Mouse (Mus musculus) liver, embryonic 14.5 days (tissue): Measurements from ENCODE around the gene Bcas3. TPM values are rescaled to one million over a fixed set of nuclear protein-coding genes. Genes with fewer than 3 reads are reported as not detected.

Experiments used
- ATAC-seq: fragments of 200-750 bp; cut with Nextera tagmentation; 2 replicates; pipeline ENCODE4 v1.8.0; 2017; ENCODE audit warnings: moderate number of reproducible peaks, mild to moderate bottlenecking, moderate library complexity; ENCODE audit not compliant: insufficient read depth
- DNase-seq, 3 experiments: peaks; one replicate each; pipeline ENCODE4 v3.0.0-alpha.2; 2012 to 2013; ENCODE audit warnings: low read depth in 3 of 3, low spot score in 3 of 3
- H3K27ac ChIP-seq: fragments of 300-500 bp; sonication (generic); 2 replicates; pipeline ENCODE4 v1.5.1; 2014; ENCODE audit warnings: moderate library complexity, mild to moderate bottlenecking, control low read depth, inconsistent platforms
- H3K27me3 ChIP-seq: fragments of 300-500 bp; sonication (generic); 2 replicates; pipeline ENCODE4 v1.6.1; 2014; ENCODE audit warnings: mild to moderate bottlenecking, low read length, moderate library complexity; ENCODE audit not compliant: control insufficient read depth, insufficient read depth
- H3K36me3 ChIP-seq: fragments of 300-500 bp; sonication (generic); replicated peaks from 2 replicates; pipeline ENCODE4 v1.6.1; 2014; ENCODE audit warnings: low read depth; ENCODE audit not compliant: control insufficient read depth, insufficient read depth
- H3K4me1 ChIP-seq, 2 experiments: fragments of 200-500 bp in 1 of 2; fragments of 300-500 bp in 1 of 2; sonication (generic) in 1 of 2; replicated peaks; 2 replicates each; pipeline ENCODE4 v1.6.1; 2012 to 2014; ENCODE audit warnings: antibody characterized with exemption in 1 of 2, inconsistent platforms in 1 of 2, low read length in 1 of 2; ENCODE audit not compliant: control insufficient read depth in 2 of 2, insufficient read depth in 2 of 2
- H3K4me2 ChIP-seq: fragments of 300-500 bp; sonication (generic); 2 replicates; pipeline ENCODE4 v1.6.1; 2014; ENCODE audit warnings: low read depth, mild to moderate bottlenecking, control low read depth, moderate library complexity
- H3K4me3 ChIP-seq, 2 experiments: fragments of 200-500 bp in 1 of 2; fragments of 300-500 bp in 1 of 2; sonication (generic) in 1 of 2; 2 replicates each; pipeline ENCODE4 v1.5.1; 2012 to 2014; ENCODE audit warnings: low read depth in 2 of 2, low read length in 2 of 2, mild to moderate bottlenecking in 2 of 2, control low read depth in 1 of 2, inconsistent platforms in 1 of 2, moderate library complexity in 1 of 2; ENCODE audit not compliant: insufficient read depth in 1 of 2
- H3K9ac ChIP-seq: fragments of 300-500 bp; sonication (generic); replicated peaks from 2 replicates; pipeline ENCODE4 v1.6.1; 2014; ENCODE audit warnings: mild to moderate bottlenecking, control low read depth, moderate library complexity
- H3K9me3 ChIP-seq: fragments of 300-500 bp; sonication (generic); 2 replicates; pipeline ENCODE4 v1.6.1; 2016; ENCODE audit warnings: low read length, mixed read lengths; ENCODE audit not compliant: control insufficient read depth
- CTCF ChIP-seq: IDR thresholded peaks from 2 replicates; pipeline ENCODE4 v1.5.1; 2016; ENCODE audit warnings: antibody characterized with exemption, low read depth, control low read depth
- EP300 ChIP-seq: IDR thresholded peaks from 2 replicates; pipeline ENCODE4 v1.6.1; 2016; ENCODE audit warnings: antibody characterized with exemption, low read depth
- WGBS: fragments of 180-500 bp; shearing (Covaris S2); extraction: QIAGEN DNeasy Blood & Tissue Kit; methylation state at CpG from one replicate; pipeline ENCODE4 v1.1.7; 2014; ENCODE audit not compliant: insufficient replicate concordance; 5-methylcytosine and 5-hydroxymethylcytosine counted together
- polyA plus RNA-seq, 2 experiments: library from polyadenylated mRNA; depleted of rRNA in 1 of 2; stranded (reverse) in 1 of 2; unstranded in 1 of 2; fragments of >200 nt; fragmentation: Nextera tagmentation in 1 of 2; extraction: Ambion mirVana in 1 of 2; gene quantifications; 2 replicates each; pipeline versions ENCODE4 v1.2.1 to v1.2.3; 2012 to 2014

The Bcas3 gene
- polyA plus RNA-seq, 2 experiments = 6.9 to 17.5 TPM

DNA sequence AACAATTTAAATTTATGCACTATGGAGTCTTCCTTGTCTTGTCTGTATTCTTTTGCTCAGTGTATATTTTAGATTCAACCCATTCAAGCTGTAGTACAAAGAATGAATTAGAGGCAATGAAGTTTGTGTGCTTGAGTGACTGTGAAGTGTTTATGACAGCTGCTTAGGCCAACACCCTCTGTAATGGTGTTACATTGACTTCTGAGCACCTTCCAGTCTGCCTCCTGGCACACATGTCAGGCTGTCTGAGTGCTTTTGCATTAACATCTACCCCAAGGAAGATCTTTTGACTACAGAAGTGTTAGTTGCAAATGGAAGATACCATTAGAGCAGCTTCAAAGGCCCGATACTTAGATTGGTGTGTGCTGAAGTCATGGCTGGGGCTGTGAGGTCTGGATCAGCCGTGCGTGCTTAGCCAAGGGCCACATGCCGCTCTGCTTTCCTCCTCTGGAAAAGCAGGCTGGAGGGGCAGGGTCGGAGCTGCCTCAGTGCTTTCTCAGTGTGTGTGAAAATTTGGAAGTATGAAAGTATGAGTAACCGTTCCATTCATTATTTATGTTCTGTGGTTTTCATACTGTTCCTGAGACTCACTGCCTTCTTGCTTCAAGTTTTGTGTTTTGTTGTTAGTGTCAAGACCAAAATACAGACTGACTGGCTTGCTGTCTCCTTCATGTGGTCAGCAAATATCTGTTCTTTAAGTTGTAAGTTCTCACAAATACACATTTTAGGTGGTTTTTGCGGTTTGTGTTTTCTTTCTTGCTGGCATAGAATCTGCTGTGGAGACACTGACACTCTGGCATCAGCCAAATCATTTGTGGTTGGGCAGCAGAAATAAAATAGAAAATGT is 31.2 kb downstream of the Bcas3 start:
- no peak overlapping the region for H3K4me3 ChIP-seq
- no peak for TF ChIP-seq CTCF
- no peak for TF ChIP-seq EP300
- ATAC-seq (no peak), DNase-seq (no peak)
- H3K27ac ChIP-seq = no peak overlapping the region
- no peak overlapping the region for H3K9ac ChIP-seq
- no peaks in the 10 kb centered on the region for H3K36me3 ChIP-seq
- WGBS = 80% methylated on average over 7 of the region's 7 CpGs
- H3K4me1 ChIP-seq = no peaks in the 10 kb centered on the region
- H3K4me2 ChIP-seq = no peak overlapping the region
- H3K27me3 ChIP-seq = no peaks in the 10 kb centered on the region
- no peaks in the 10 kb centered on the region for H3K9me3 ChIP-seq

DNA sequence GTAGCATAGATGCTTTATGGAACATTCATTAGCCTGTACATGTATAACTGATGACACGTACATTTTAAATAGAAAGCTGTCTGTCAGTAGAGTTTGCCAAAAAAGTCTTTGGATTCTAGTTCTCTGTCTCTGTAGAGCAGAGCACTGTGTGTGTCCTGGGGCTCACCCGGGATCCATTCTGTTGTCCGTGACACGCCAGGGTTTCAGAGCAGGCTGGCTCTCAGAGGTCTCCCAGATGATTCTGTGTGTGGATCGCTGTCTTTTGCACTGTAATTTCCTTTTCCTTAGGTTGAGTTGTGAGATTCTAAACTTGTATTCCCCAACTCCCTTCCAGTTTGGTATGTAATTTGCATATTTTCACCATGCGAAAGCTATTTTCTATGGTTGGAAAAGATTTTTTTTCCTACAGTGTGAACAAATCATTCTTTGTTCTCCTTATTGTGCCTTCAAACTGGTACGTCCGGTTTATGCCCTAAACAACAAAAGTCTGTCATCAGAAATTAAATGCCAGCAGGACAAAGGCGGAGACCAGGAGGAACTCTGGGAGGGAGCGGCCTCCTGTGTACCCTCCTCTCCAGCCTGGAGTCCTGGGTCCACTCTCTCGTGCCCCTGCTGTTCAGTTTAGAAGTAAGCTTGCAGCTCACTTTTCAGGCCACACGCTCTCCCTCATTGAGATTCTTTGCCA is 39.4 kb downstream of the Bcas3 start:
- DNase-seq = no peak
- no peaks in the 10 kb centered on the region for H3K4me1 ChIP-seq
- H3K36me3 ChIP-seq = no peaks in the 10 kb centered on the region
- no peak overlapping the region for H3K27ac ChIP-seq
- H3K9ac ChIP-seq = no peak overlapping the region
- TF ChIP-seq CTCF (no peak), EP300 (no peak)
- ATAC-seq = no peak
- no peak overlapping the region for H3K4me2 ChIP-seq
- WGBS = 75% methylated on average over 12 of the region's 12 CpGs
- H3K4me3 ChIP-seq = no peak overlapping the region
- H3K9me3 ChIP-seq = no peaks in the 10 kb centered on the region
- H3K27me3 ChIP-seq = no peaks in the 10 kb centered on the region

DNA sequence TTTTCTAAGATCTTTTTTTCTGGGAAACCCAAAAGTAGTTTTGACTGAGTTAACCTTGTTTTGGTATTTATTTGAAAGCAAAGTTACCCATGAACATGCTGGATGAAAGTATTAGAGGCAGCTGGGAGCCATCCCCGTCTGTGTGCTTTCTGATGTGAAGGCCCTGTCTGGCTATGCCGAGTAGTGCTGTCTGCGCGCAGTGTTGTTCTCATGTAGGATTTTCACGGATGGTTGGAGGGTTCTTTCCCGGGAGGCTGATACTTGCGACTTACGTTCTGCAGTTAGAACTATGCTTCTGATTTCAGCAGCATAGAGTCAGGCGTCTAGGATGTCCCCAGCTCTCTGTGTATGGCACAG is 39.9 kb downstream of the Bcas3 start:
- WGBS = 79% methylated on average over 9 of the region's 9 CpGs
- H3K4me3 ChIP-seq = no peak overlapping the region
- no peak overlapping the region for H3K27ac ChIP-seq
- no peaks in the 10 kb centered on the region for H3K9me3 ChIP-seq
- H3K4me2 ChIP-seq = no peak overlapping the region
- TF ChIP-seq CTCF = no peak
- no peak for TF ChIP-seq EP300
- H3K36me3 ChIP-seq = no peaks in the 10 kb centered on the region
- H3K9ac ChIP-seq = no peak overlapping the region
- no peaks in the 10 kb centered on the region for H3K27me3 ChIP-seq
- no peaks in the 10 kb centered on the region for H3K4me1 ChIP-seq
- ATAC-seq = no peak
- no peak for DNase-seq

DNA sequence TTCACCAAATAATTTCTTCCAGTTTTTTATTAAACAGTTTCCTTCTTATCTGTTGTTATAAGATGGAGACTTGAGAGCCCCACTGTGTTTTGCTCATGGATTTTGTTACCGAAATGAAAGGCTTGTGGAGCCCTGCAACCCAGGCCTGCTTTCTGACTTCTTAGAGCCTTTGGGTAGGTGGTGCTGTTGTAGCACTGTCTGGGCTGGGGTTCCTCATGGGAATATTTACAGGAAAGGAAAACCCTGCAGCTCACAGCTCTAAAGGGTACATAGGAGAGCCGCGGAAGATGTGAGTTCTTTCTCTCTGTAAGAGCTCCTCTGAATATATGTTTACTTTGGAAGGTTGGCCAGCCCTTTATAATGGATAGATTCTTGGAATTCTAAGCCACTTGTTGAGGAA is 41.0 kb downstream of the Bcas3 start:
- Histone ChIP-seq H3K9ac (no peak overlapping the region), H3K36me3 (no peaks in the 10 kb centered on the region), H3K27me3 (no peaks in the 10 kb centered on the region), H3K4me2 (no peak overlapping the region), H3K9me3 (no peaks in the 10 kb centered on the region), H3K4me3 (no peak overlapping the region), H3K4me1 (no peaks in the 10 kb centered on the region), H3K27ac (no peak overlapping the region)
- DNase-seq = no peak
- WGBS = 80% methylated on average over 3 of the region's 3 CpGs
- TF ChIP-seq CTCF = no peak
- TF ChIP-seq EP300 = no peak
- no peak for ATAC-seq

GRCm38 (mm10) chr11:85395361-85395760 is 42.4 kb downstream of the Bcas3 start:
- TF ChIP-seq EP300 (no peak), CTCF (no peak)
- no peaks in the 10 kb centered on the region for H3K9me3 ChIP-seq
- H3K4me1 ChIP-seq = no peaks in the 10 kb centered on the region
- H3K9ac ChIP-seq = no peak overlapping the region
- H3K4me2 ChIP-seq = no peak overlapping the region
- ATAC-seq (no peak), DNase-seq (no peak)
- no peaks in the 10 kb centered on the region for H3K27me3 ChIP-seq
- H3K36me3 ChIP-seq = no peaks in the 10 kb centered on the region
- WGBS = 72% methylated on average over 7 of the region's 7 CpGs
- H3K4me3 ChIP-seq = no peak overlapping the region
- no peak overlapping the region for H3K27ac ChIP-seq
